Mouse (Mus musculus): ENCODE results near the gene Tmem131l. TPM values are rescaled to one million over a fixed set of nuclear protein-coding genes. Genes with fewer than 3 reads are reported as not detected.

Tmem131l gene
- polyA plus RNA-seq, 1 experiment from 2014 or later, result 22.4 TPM

DNA sequence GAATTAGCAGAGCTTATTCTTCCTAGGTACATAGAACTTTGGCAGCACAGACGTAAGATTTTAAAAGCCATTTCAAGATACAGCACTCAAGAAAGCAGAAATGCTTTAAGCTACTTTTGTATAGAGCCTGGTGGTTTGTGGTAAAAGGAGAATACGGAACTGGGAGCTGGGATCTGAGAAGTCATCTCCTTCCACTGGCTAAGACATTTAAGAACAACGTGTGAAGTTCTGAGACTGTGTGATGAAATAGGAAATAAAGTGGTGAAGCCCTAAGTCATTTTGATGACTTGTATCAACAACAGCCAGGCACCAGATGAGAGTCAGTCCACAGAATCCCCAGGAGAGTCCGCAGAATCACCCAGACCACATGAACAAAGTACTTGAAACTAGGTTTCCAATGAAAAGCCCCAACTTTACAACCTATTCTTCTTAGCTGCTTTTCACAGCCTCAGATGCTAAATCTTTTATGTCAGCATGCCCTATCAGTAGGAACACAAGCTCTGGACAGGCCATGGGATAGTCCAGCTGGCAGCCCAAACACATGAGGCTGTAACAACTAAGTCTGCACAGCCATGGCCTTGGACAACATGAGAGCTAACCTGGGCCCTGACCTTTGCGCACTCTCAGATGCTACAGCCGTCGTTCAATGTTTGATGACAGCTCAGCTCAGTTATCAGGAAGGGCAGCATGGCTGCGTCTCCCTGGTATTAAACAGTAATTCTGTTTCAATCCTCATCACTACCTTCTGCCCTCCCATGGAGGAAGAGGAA is 92.3 kb downstream of the Tmem131l start:
- WGBS, result 67% methylated on average over 8 of the region's 8 CpGs
- Histone ChIP-seq H3K9ac (ENCODE audit: low read depth, low read length) (no peak overlapping the region), H3K27ac (no peak overlapping the region), H3K36me3 (ENCODE audit: insufficient read depth, low read length) (no peaks in the 10 kb centered on the region), H3K9me3 (replicated peaks; ENCODE audit: low read length) (no peaks in the 10 kb centered on the region), H3K4me2 (ENCODE audit: low read length) (no peak overlapping the region), H3K4me3 (replicated peaks; ENCODE audit: low read depth, low read length) (no peak overlapping the region), H3K4me1 (replicated peaks; ENCODE audit: insufficient read depth, low read length) (no peaks in the 10 kb centered on the region), H3K27me3 (ENCODE audit: insufficient read depth, low read length) (no peaks in the 10 kb centered on the region)
- ATAC-seq (replicated peaks; ENCODE audit: low FRiP score, low read depth) (no peak), DNase-seq (ENCODE audit: low spot score) (peak; percentile 14)
- no peak for TF ChIP-seq CTCF (IDR thresholded peaks at IDR 0.05; ENCODE audit: low read depth)

DNA sequence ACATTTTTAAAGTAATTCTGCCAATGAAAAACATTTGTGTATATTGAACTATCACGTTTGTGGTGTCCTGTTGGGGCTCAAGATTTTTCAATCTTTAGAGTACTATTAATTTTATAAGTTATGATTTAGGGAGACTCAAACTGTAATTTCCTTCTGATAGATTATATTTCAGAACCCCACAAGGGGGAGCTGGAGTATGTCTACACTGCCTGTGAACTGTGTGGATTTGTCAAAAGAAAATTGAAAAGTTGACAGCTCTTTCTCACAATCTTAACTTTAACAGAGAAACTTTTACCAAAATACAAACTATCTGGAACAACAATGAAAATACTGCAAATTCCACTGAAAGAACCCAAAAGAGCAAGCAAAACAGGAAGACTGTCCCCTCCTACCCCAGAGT is 93.1 kb downstream of the Tmem131l start:
- no peak overlapping the region for H3K9ac ChIP-seq (ENCODE audit: low read depth, low read length)
- peak; percentile 72 for TF ChIP-seq CTCF (IDR thresholded peaks at IDR 0.05; ENCODE audit: low read depth)
- 76% methylated on average over 1 of the region's 1 CpGs for WGBS
- H3K9me3 ChIP-seq (replicated peaks; ENCODE audit: low read length), result no peaks in the 10 kb centered on the region
- no peak overlapping the region for H3K27ac ChIP-seq
- ATAC-seq (replicated peaks; ENCODE audit: low FRiP score, low read depth) (no peak), DNase-seq (ENCODE audit: low spot score) (peak; percentile 52)
- H3K36me3 ChIP-seq (ENCODE audit: insufficient read depth, low read length), result no peaks in the 10 kb centered on the region
- no peak overlapping the region for H3K4me2 ChIP-seq (ENCODE audit: low read length)
- H3K27me3 ChIP-seq (ENCODE audit: insufficient read depth, low read length), result no peaks in the 10 kb centered on the region
- no peak overlapping the region for H3K4me3 ChIP-seq (replicated peaks; ENCODE audit: low read depth, low read length)
- H3K4me1 ChIP-seq (replicated peaks; ENCODE audit: insufficient read depth, low read length), result no peaks in the 10 kb centered on the region

DNA sequence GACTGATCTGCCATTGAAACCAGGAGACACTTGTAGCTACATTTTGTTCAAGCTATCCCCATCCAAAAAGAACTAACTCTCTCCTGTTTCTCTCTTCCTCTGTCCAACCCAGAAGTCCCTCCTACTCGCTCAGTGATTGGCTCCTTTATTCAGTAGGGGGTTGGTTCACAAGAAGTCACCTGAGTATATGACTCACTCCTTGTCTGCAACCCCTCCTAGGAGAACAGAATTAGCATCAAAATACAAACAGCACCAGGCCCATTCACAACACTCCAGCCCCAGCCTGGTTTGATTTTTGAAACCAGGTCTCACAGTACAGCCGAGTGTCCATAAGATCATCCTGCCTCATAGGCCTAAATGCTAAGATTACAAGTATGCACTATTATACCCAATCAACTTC is 96.3 kb downstream of the Tmem131l start:
- Histone ChIP-seq H3K9me3 (replicated peaks; ENCODE audit: low read length) (no peaks in the 10 kb centered on the region), H3K4me2 (ENCODE audit: low read length) (no peak overlapping the region), H3K4me3 (replicated peaks; ENCODE audit: low read depth, low read length) (no peak overlapping the region), H3K27me3 (ENCODE audit: insufficient read depth, low read length) (no peaks in the 10 kb centered on the region), H3K36me3 (ENCODE audit: insufficient read depth, low read length) (no peaks in the 10 kb centered on the region), H3K9ac (ENCODE audit: low read depth, low read length) (no peak overlapping the region), H3K27ac (no peak overlapping the region), H3K4me1 (replicated peaks; ENCODE audit: insufficient read depth, low read length) (no peaks in the 10 kb centered on the region)
- no peak for TF ChIP-seq CTCF (IDR thresholded peaks at IDR 0.05; ENCODE audit: low read depth)
- no peak for DNase-seq (ENCODE audit: low spot score)
- ATAC-seq (replicated peaks; ENCODE audit: low FRiP score, low read depth), result no peak
- 89% methylated on average over 2 of the region's 2 CpGs for WGBS

DNA sequence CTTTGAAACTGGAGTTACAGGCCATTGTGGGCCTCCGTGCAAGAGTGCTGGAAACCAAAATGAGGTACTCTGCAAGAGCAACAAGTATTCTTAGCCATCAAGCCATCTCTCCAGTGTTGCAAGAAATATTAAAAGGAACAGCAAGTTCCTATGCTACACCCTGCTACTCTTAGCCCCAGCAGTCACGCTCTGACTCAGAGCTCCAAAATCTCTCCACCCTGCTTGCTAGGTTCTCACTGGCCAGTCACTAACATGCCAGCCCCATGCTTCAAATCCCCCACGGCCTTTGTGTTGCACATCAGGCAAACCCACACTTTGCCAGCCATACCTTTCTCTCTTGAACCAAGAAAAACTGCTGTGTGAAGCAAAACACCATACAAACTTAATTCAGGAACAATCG is 96.8 kb downstream of the Tmem131l start:
- no peak overlapping the region for H3K27ac ChIP-seq
- H3K9me3 ChIP-seq (replicated peaks; ENCODE audit: low read length), result no peaks in the 10 kb centered on the region
- no peak overlapping the region for H3K4me2 ChIP-seq (ENCODE audit: low read length)
- H3K27me3 ChIP-seq (ENCODE audit: insufficient read depth, low read length), result no peaks in the 10 kb centered on the region
- H3K4me3 ChIP-seq (replicated peaks; ENCODE audit: low read depth, low read length), result no peak overlapping the region
- 88% methylated on average over 4 of the region's 4 CpGs for WGBS
- no peaks in the 10 kb centered on the region for H3K4me1 ChIP-seq (replicated peaks; ENCODE audit: insufficient read depth, low read length)
- ATAC-seq (replicated peaks; ENCODE audit: low FRiP score, low read depth) (no peak), DNase-seq (ENCODE audit: low spot score) (no peak)
- H3K36me3 ChIP-seq (ENCODE audit: insufficient read depth, low read length), result 0 out of 2 replicates have a peak, but pooled peaks cover under 1% of the 10 kb centered on the region
- no peak overlapping the region for H3K9ac ChIP-seq (ENCODE audit: low read depth, low read length)
- no peak for TF ChIP-seq CTCF (IDR thresholded peaks at IDR 0.05; ENCODE audit: low read depth)

DNA sequence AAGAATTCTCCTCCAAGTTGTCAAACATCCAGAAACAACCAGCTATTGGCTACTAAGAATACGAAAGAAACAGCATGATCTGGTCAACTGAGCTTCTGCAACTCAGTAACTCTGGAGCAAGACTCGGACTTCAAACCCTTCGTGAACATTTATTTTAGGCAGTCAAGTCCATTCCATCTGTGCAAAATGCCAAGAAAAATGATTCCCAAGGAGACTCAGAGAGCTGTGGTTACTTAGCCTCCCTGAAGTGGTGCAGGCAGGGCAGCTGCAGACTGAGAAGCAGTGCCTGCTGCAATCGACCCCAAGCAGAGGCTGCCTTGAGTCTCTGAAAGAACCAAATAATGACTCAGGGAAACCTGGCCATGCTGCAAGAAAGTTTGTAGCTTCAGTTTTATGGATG is 98.1 kb downstream of the Tmem131l start:
- TF ChIP-seq CTCF (IDR thresholded peaks at IDR 0.05; ENCODE audit: low read depth), result no peak
- Histone ChIP-seq H3K27ac (no peak overlapping the region), H3K4me3 (replicated peaks; ENCODE audit: low read depth, low read length) (no peak overlapping the region), H3K36me3 (ENCODE audit: insufficient read depth, low read length) (0 out of 2 replicates have a peak, but pooled peaks cover 5% of the 10 kb centered on the region), H3K27me3 (ENCODE audit: insufficient read depth, low read length) (no peaks in the 10 kb centered on the region), H3K9ac (ENCODE audit: low read depth, low read length) (no peak overlapping the region), H3K4me1 (replicated peaks; ENCODE audit: insufficient read depth, low read length) (no peaks in the 10 kb centered on the region), H3K4me2 (ENCODE audit: low read length) (no peak overlapping the region), H3K9me3 (replicated peaks; ENCODE audit: low read length) (no peaks in the 10 kb centered on the region)
- ATAC-seq (replicated peaks; ENCODE audit: low FRiP score, low read depth) (no peak), DNase-seq (ENCODE audit: low spot score) (no peak)
- 83% methylated on average over 4 of the region's 4 CpGs for WGBS

DNA sequence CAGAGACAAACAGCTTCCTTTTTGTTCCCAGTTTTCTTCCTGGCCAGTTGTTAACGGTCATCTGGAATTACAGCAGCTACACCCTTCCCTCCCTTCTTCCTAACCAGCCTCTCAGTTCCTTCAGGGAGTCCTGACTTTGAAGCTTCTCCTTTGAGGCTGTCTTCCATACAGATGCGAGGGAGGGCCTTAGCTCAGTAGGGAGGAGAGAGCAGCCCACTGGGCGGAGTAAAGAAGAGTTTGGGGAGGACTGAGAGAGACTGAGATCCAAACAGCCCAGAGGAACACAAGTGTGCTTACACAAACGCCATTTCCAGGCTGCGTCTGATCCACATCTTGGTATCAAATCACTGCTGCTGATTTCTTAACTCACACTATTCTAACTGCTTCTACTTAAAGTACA is 101.1 kb downstream of the Tmem131l start:
- H3K4me1 ChIP-seq (replicated peaks; ENCODE audit: insufficient read depth, low read length), result no peaks in the 10 kb centered on the region
- H3K4me2 ChIP-seq (ENCODE audit: low read length), result no peak overlapping the region
- no peak for TF ChIP-seq CTCF (IDR thresholded peaks at IDR 0.05; ENCODE audit: low read depth)
- H3K27ac ChIP-seq, result no peak overlapping the region
- ATAC-seq (replicated peaks; ENCODE audit: low FRiP score, low read depth), result no peak
- H3K36me3 ChIP-seq (ENCODE audit: insufficient read depth, low read length), result 0 out of 2 replicates have a peak, but pooled peaks cover 5% of the 10 kb centered on the region
- no peak overlapping the region for H3K9ac ChIP-seq (ENCODE audit: low read depth, low read length)
- H3K27me3 ChIP-seq (ENCODE audit: insufficient read depth, low read length), result no peaks in the 10 kb centered on the region
- DNase-seq (ENCODE audit: low spot score), result peak; percentile 73
- 33% methylated on average over 5 of the region's 5 CpGs for WGBS
- H3K9me3 ChIP-seq (replicated peaks; ENCODE audit: low read length), result no peaks in the 10 kb centered on the region
- H3K4me3 ChIP-seq (replicated peaks; ENCODE audit: low read depth, low read length), result no peak overlapping the region
